Mouse (Mus musculus) embryonic facial prominence, embryonic 11.5 days (tissue): ENCODE measurements around the gene Tle6. TPM values are rescaled to one million over a fixed set of nuclear protein-coding genes. Genes with fewer than 3 reads are reported as not detected.
A peak's percentile ranks its signal among the peaks of the same experiment; 100 is the strongest.

ENCODE experiments used
- ATAC-seq: fragments of 200-750 bp; cut with Nextera tagmentation; replicated peaks from 2 replicates; pipeline ENCODE4 v1.8.0; 2017; ENCODE audit warnings: low read depth; ENCODE audit not compliant: insufficient number of reproducible peaks, low FRiP score, low TSS enrichment
- DNase-seq: peaks from one replicate; pipeline ENCODE4 v3.0.0-alpha.2; 2015; ENCODE audit warnings: low spot score
- H3K27ac ChIP-seq: fragments of 300-500 bp; sonication (generic); replicated peaks from 2 replicates; pipeline ENCODE4 v1.5.1; 2014; ENCODE audit warnings: mild to moderate bottlenecking, low read depth, low read length, control low read depth
- H3K27me3 ChIP-seq: fragments of 300-500 bp; sonication (generic); 2 replicates; pipeline ENCODE4 v1.6.1; 2014; ENCODE audit warnings: mild to moderate bottlenecking, low read length, moderate library complexity, mixed read lengths; ENCODE audit not compliant: control insufficient read depth, insufficient read depth
- H3K36me3 ChIP-seq: fragments of 300-500 bp; sonication (generic); replicated peaks from 2 replicates; pipeline ENCODE4 v1.6.1; 2014; ENCODE audit warnings: low read depth, mild to moderate bottlenecking, low read length, moderate library complexity, mixed read lengths; ENCODE audit not compliant: control insufficient read depth, insufficient read depth
- H3K4me1 ChIP-seq: fragments of 300-500 bp; sonication (generic); 2 replicates; pipeline ENCODE4 v1.6.1; 2014; ENCODE audit warnings: low read length, mixed read lengths; ENCODE audit not compliant: control insufficient read depth, insufficient read depth
- H3K4me2 ChIP-seq: fragments of 300-500 bp; sonication (generic); 2 replicates; pipeline ENCODE4 v1.6.1; 2014; ENCODE audit warnings: low read depth, mild to moderate bottlenecking, control low read depth, low read length, moderate library complexity
- H3K4me3 ChIP-seq: fragments of 300-500 bp; sonication (generic); 2 replicates; pipeline ENCODE4 v1.5.1; 2014; ENCODE audit warnings: low read depth, low read length, control low read depth
- H3K9ac ChIP-seq: fragments of 300-500 bp; sonication (generic); replicated peaks from 2 replicates; pipeline ENCODE4 v1.6.1; 2014; ENCODE audit warnings: mild to moderate bottlenecking, control low read depth, low read length
- H3K9me3 ChIP-seq: fragments of 300-500 bp; sonication (generic); replicated peaks from 2 replicates; pipeline ENCODE4 v1.6.1; 2016; ENCODE audit warnings: mild to moderate bottlenecking, low read length, inconsistent platforms, mixed read lengths; ENCODE audit not compliant: control insufficient read depth
- WGBS: fragments of 180-500 bp; shearing (Covaris S2); extraction: QIAGEN DNeasy Blood & Tissue Kit; methylation state at CpG from one replicate; pipeline ENCODE4 v1.1.7; 2014; 5-methylcytosine and 5-hydroxymethylcytosine counted together
- polyA plus RNA-seq: library from polyadenylated mRNA; unstranded; fragments of >200 nt; fragmentation: Nextera tagmentation; extraction: Ambion mirVana; gene quantifications from 2 replicates; pipeline ENCODE4 v1.2.1, GENCODE M21; 2014

Tle6 gene
- polyA plus RNA-seq, 1 experiment from 2014 or later: 7.1 TPM

- H3K9ac ChIP-seq: no peak overlapping the region
- peak overlapping the region; percentile 36 for H3K4me2 ChIP-seq
- H3K36me3 ChIP-seq: no peaks in the 10 kb centered on the region
- DNase-seq: peak; percentile 98
- peaks cover 12% of the 10 kb centered on the region for H3K27me3 ChIP-seq
- H3K9me3 ChIP-seq: no peaks in the 10 kb centered on the region
- peak overlapping the region; percentile 19 for H3K4me3 ChIP-seq
- ATAC-seq: peak; percentile 62
- H3K4me1 ChIP-seq: peaks cover 30% of the 10 kb centered on the region
- WGBS: under 1% methylated on average over 34 of the region's 34 CpGs
- H3K27ac ChIP-seq: peak overlapping the region; percentile 82
These were observed 29.9 kb downstream of the Tle6 start for GRCm38 (mm10) chr10:81570831-81571500.

- Histone ChIP-seq H3K9me3 (no peaks in the 10 kb centered on the region), H3K27ac (peak overlapping the region; percentile 82), H3K4me3 (peak overlapping the region; percentile 19; the same call in 1 of the 2 replicates), H3K4me2 (peak overlapping the region; percentile 36), H3K9ac (no peak overlapping the region; the same call in 1 of the 2 replicates), H3K4me1 (peaks cover 27% of the 10 kb centered on the region), H3K36me3 (peaks cover 5% of the 10 kb centered on the region), H3K27me3 (peaks cover 12% of the 10 kb centered on the region)
- ATAC-seq (no peak), DNase-seq (peak; percentile 80)
- 0% methylated on average over 8 of the region's 11 CpGs for WGBS
These were observed 30.6 kb downstream of the Tle6 start for GRCm38 (mm10) chr10:81570238-81570800.

GRCm38 (mm10) chr10:81569507-81570237, 31.2 kb downstream of the Tle6 start:
- Histone ChIP-seq H3K27me3 (peaks cover 12% of the 10 kb centered on the region), H3K9ac (no peak overlapping the region), H3K27ac (peak overlapping the region; percentile 82), H3K4me2 (peak overlapping the region; percentile 13; the same call in 1 of the 2 replicates), H3K4me3 (no peak overlapping the region), H3K36me3 (peaks cover 5% of the 10 kb centered on the region), H3K9me3 (no peaks in the 10 kb centered on the region), H3K4me1 (peaks cover 26% of the 10 kb centered on the region)
- 40% methylated on average over 9 of the region's 9 CpGs for WGBS
- DNase-seq (no peak), ATAC-seq (no peak)

GRCm38 (mm10) chr10:81568381-81569191, 32.3 kb downstream of the Tle6 start:
- Histone ChIP-seq H3K27me3 (peaks cover 7% of the 10 kb centered on the region; the same call in 1 of the 2 replicates), H3K4me3 (no peak overlapping the region), H3K9me3 (no peaks in the 10 kb centered on the region), H3K27ac (peak overlapping the region; percentile 82), H3K9ac (peak overlapping the region; percentile 1; the same call in 1 of the 2 replicates), H3K4me2 (peak overlapping the region; percentile 34), H3K36me3 (peaks cover 5% of the 10 kb centered on the region), H3K4me1 (peaks cover 26% of the 10 kb centered on the region)
- DNase-seq (peak; percentile 85), ATAC-seq (peak; percentile 7)
- 9% methylated on average over 16 of the region's 16 CpGs for WGBS

- peaks cover 5% of the 10 kb centered on the region for H3K36me3 ChIP-seq
- H3K9me3 ChIP-seq: no peaks in the 10 kb centered on the region
- DNase-seq: no peak
- whole genome bisulfite sequencing: 23% methylated on average over 19 of the region's 20 CpGs
- no peaks in the 10 kb centered on the region for H3K27me3 ChIP-seq
- H3K4me2 ChIP-seq: peak overlapping the region; percentile 16; the same call in 1 of the 2 replicates
- H3K4me3 ChIP-seq: no peak overlapping the region
- no peak for ATAC-seq
- H3K4me1 ChIP-seq: peaks cover 32% of the 10 kb centered on the region
- no peak overlapping the region for H3K9ac ChIP-seq
- H3K27ac ChIP-seq: no peak overlapping the region
These were observed 35.3 kb downstream of the Tle6 start for GRCm38 (mm10) chr10:81565257-81566228.

- H3K27ac ChIP-seq: no peak overlapping the region
- WGBS: 12% methylated on average over 10 of the region's 10 CpGs
- no peaks in the 10 kb centered on the region for H3K27me3 ChIP-seq
- no peak for ATAC-seq
- no peak overlapping the region for H3K4me2 ChIP-seq
- no peak overlapping the region for H3K9ac ChIP-seq
- peaks cover 5% of the 10 kb centered on the region for H3K36me3 ChIP-seq
- H3K4me1 ChIP-seq: peaks cover 25% of the 10 kb centered on the region
- H3K9me3 ChIP-seq: no peaks in the 10 kb centered on the region
- no peak overlapping the region for H3K4me3 ChIP-seq
- DNase-seq: peak; percentile 79
These were observed 36.1 kb downstream of the Tle6 start for GRCm38 (mm10) chr10:81564734-81565133.

- DNase-seq (no peak), ATAC-seq (0 out of 2 replicates have a peak, but pooled peaks have one; percentile 8)
- Histone ChIP-seq H3K27me3 (no peaks in the 10 kb centered on the region), H3K4me2 (peak overlapping the region; percentile 41), H3K9me3 (no peaks in the 10 kb centered on the region), H3K4me1 (peaks cover 20% of the 10 kb centered on the region), H3K36me3 (peaks cover 5% of the 10 kb centered on the region), H3K27ac (no peak overlapping the region), H3K4me3 (peak overlapping the region; percentile 14; the same call in 1 of the 2 replicates), H3K9ac (peak overlapping the region; percentile 44; the same call in 1 of the 2 replicates)
- WGBS: 2% methylated on average over 10 of the region's 10 CpGs
These were observed 36.7 kb downstream of the Tle6 start for GRCm38 (mm10) chr10:81564216-81564615.
